Mouse (Mus musculus) NIH3T3 (cell line): ENCODE measurements around the gene Kti12.

ENCODE experiments used
- DNase-seq: peaks from one replicate; pipeline ENCODE4 v3.0.0-alpha.2; 2012; ENCODE audit warnings: low read depth

The Kti12 gene

DNA sequence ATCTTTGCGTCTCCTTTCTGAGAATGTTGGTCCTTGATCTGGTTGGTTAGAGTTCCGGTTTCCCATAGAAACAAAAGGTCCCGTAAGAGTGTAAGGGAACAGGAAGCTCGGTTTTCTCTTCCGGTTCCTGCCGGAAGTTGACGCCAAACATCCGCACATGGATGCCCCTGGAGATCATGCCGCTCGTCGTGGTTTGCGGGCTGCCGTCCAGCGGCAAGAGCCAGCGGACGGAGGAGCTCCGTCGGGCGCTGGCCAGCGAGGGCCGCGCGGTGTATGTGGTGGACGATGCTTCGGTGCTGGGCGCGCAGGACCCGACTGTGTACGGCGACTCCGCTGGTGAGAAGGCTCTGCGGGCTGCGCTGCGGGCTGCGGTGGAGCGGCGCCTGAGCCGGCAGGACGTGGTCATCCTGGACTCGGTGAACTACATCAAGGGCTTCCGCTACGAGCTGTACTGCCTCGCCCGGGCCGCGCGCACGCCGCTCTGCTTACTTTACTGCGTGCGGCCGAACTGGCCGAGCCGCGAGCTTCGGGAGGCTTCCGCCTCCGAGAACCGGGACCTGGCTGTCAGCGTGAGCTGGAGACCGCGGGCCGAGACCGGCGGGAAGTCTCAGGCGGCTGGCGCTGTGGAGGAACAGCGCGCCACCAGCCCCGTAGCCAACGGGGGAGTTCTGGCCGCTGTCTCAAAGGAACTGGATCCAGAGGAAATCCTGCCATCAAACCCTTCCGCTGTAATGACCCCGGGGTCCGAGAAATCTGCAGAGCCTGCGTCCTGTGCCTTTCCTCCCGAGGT lies at the start of gene Kti12:
Gene Kti12, plus strand, starts transcription at position 71 of the 790 bp plus-strand sequence.
- peak; percentile 92 for DNase-seq

DNA sequence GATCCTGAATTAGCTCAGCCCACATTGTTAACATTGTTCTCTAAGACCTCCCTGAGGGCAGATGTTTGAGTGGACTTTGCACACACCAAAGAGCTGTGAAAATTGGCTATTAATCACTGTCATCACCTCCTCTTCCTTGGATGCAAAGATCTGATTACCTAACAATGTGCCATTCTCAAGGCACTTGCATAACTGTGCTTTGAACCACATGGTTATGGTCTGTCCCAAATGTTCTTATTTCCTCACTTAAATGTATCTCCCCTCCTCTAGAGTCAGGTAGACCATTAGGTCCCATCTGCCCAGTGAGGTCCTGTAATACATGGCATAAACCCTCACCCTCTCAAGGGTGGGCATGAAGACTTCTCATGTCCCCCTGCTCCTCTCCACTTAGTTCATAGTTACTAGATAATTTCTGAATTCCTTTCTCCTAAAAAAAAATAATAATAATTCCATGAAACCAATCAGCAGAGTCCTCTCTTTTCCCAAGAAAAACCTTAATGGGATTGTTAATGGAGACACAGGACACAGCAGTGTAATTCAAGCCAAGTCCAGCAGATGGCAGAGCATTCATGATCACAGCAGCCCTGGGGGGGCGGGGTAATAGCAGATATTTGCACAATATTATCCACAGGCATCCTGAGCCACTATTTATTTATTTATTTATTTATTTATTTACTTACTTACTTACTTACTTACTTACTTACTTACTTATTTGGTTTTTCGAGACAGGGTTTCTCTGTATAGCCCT lies 49.3 kb upstream of the Kti12 start:
- peak; percentile 93 for DNase-seq

GRCm38 (mm10) chr4:108803535-108803934 lies 44.0 kb upstream of the Kti12 start:
- peak; percentile 46 for DNase-seq

GRCm38 (mm10) chr4:108811142-108811541 lies 36.4 kb upstream of the Kti12 start:
- no peak for DNase-seq

DNA sequence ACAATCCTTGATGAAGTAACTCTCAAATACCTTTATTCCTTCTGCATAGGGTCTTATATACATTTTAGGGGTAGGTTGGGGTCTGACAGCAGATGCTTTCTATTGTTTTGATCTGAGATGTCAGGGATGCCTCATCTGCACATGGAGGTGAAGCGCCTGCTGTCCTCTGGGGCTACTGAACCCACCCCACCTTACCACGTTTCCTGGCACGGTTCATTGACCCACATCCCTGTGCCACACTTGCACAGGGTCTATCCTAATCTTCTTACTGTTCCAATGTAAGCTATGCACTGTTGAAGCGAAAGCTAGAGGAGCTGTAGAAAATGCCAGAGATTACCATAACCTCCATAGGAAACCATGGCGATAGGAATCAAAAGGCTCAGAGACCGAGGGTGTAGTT lies 36.0 kb upstream of the Kti12 start:
- no peak for DNase-seq

DNA sequence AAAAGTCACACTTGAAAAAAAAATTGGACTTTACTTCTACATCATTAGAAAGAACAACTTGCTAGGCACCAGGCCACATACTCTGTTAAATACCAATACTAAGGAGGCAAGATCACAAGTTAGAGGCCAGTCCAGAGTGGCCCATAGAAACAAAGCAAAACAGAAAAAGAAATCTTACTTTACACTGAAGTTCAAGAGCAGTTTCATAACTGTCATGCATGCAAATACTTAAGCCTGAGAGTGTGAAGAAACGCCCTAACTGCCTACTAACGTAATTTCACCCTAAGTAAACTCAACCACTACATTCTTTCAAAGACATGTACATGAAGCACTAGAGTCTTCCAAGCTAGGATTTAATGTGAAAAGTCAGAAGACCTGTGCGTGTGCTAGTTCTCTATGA lies 21.9 kb upstream of the Kti12 start:
- DNase-seq: no peak

- no peak for DNase-seq
These were observed 21.5 kb upstream of the Kti12 start for GRCm38 (mm10) chr4:108826096-108826495.

GRCm38 (mm10) chr4:108826643-108827042 lies 20.9 kb upstream of the Kti12 start:
- no peak for DNase-seq

DNA sequence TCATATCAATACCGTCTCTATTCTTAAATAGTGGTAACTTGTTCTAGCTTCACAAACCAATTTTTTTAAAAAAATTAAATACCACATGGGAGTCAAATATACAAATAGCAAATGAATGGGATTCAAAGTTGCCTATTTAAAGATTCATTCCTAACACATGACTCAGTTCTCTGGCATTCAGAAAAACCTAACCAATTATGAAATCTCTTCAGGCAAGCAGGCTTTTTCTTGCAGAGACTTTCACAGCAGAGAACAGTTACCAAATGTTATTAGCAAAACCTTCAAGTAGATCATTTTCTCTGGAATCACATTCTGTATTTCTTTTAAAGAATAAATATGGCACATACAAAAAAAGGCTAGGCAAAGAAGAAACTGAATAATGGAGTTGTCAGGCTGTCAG lies 16.9 kb upstream of the Kti12 start:
- DNase-seq: peak; percentile 76

DNA sequence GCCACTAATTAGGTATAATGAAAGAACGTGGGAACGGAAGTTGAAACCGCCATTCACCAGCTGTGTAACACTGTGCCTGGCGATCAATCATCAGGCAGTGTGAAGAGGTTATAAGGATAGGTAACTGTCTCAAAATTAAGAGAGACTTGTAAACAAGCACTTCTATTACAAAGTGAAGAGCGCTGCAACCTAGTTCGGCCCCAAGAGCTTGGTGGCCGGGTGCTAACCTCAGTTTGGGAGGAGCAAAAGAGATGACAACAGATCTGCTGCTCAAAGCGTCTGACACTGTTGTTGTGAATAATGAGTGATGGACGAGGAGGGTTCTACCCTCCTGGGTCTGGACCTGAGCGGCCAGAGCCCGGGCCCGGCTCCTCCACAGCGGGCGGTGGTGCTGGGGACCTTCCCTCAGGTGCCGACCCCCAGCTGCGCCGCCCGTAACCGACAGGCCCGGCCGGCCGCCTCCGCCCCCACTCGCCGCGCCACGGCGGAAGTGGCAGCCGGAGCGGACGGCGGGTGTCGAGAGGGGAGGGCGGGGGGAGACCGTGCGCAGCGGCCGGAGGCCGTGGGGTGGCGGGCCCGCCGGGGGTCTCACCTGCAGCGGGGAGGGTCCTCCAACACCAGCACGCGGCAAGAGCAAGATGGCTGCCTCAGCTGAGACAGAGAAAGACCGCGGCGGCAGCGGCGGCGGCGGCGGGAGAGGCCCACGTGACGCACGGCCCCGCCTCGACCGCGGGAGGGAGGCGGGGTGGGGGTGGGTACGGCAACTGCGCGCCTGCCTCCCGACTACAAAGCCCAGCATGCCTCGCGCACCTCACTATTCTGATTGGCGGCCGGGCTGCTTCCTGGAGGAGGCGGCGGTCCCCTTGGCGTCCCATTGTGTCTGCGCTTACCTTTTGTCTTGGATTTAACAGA lies 14.4 kb upstream of the Kti12 start, which contains the start of gene Btf3l4:
Gene Btf3l4, minus strand, starts transcription at position 699 of the 912 bp plus-strand sequence.
- DNase-seq: peak; percentile 98

GRCm38 (mm10) chr4:108833828-108834114 lies 13.8 kb upstream of the Kti12 start:
- DNase-seq: no peak

DNA sequence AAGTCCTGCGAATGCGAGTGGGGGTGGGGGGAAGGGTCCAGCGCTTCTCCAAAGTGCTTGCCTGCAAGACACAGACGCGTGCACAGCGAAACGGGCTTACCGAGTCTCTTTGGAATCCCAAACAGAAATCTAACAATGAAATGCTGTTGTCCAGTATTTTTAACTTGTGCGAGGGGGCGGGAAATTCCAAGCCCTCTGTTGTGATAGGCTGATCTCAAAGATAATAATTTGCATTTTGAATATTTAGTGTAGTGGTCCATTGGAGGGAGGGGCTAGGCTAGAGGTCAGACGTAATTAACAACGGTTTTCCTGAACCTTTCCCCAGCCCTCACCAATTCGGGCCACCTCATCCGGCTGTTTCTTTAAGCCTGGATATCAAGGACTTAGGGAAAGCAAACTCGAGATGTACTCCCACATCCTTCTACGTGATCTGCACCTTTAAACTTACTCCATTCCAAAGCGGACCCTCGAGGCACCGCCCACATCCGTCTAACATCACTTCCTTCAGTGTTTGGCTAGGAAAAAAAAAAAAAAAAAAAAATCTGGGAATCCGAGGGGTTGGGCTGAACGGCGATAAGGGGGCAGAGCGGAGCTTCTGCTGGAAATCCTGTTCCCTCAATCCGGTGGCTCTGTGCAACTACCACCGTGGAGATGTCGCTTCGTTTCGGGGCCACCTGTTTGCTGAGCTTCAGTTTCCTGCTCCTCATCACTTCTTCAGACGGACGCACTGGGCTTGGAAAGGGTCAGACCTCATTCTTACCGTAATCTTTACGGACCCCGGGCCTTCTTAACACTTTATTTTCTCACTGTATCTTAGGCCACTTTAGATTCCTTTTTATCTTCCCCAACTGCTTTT lies 13.2 kb upstream of the Kti12 start, which contains the start of gene Txndc12:
Gene Txndc12, plus strand, starts transcription at position 487 of the 856 bp plus-strand sequence.
- peak; percentile 96 for DNase-seq

DNA sequence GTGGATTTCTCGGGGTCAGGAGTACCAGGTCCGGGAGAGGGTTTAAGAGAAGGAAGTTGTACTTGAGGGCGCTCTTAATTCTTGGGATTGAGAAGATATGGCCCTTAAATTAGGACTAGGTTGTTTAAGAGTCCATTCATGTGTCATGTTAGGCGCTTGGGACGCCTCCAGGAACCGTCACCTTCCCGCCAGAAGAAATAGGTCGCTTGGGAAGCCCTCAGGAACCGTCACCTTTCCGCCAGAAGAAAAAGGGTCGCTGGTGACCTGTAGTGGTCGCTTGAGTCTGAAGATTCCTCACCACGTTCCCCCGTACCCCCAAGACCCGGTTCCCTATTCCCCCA lies 12.6 kb upstream of the Kti12 start:
- peak; percentile 44 for DNase-seq

GRCm38 (mm10) chr4:108835496-108835895 lies 12.1 kb upstream of the Kti12 start:
- peak; percentile 55 for DNase-seq

- peak; percentile 64 for DNase-seq
These were observed 9.6 kb upstream of the Kti12 start for GRCm38 (mm10) chr4:108838031-108838430.

DNA sequence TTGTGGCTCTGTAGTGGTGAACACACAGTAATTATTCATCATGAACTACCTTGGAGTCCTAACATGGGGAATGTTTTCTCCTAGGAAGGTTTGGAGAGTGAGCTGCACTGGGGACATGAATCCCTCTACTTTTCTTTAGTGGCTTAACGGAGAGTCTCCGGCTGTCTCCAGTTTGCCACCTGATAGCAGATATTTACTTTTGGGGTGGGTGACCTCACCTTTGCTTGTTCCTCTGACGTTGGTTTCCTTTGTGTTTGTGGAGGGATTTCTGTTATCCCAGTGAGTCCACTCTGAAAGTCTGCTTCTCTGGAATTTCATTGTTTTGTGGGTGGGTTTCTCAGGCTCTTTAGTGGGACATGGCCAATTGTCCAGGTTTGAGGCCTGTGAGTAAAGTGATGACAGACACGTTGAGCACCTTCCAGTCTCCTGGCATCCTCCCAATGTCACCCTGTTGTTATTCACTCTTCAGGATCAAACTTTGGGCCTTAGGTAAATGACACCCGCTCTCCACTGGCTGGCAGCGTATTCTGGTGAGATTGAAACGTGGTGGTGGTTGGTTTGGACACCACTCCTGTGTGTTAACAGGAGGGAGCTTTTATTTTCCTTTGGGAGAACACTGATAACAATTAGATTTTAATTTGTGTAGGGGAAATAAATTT lies 5.5 kb upstream of the Kti12 start:
- no peak for DNase-seq

GRCm38 (mm10) chr4:108843336-108843735 lies 4.2 kb upstream of the Kti12 start:
- no peak for DNase-seq

DNA sequence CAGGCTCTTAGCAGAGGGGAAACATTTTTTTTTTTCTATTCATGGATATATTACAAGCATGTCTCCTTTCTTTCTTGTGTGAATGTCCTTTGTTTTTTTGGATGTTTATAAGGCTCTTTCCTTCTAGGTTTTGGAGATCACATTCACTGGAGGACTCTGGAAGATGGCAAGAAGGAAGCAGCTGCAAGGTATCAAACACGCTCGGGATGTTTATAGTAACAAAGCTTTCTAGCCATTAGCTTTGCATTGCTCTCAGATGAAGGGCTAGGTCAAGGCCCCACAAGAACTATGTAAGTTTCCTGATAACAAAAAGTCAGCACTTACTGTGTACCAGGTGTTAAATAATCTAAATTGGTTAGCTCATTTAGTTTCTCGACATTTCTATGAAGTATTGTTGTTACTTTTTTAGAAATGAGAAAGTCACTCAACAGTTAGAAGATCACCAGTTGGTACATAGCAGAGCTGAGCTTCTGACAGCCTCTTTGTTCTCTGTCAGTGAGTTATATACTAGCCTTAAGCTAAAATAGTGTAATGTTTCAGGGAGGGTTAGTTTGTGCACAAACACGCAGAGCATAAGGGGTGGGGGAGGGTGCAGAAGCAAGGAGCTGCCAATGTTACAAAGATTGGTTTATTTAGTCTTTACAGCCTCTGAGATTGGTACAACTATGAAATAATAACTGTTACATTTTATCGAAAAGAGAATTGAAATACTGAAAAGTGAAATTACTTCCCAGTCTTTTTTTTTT lies 1.6 kb upstream of the Kti12 start:
- no peak for DNase-seq

DNA sequence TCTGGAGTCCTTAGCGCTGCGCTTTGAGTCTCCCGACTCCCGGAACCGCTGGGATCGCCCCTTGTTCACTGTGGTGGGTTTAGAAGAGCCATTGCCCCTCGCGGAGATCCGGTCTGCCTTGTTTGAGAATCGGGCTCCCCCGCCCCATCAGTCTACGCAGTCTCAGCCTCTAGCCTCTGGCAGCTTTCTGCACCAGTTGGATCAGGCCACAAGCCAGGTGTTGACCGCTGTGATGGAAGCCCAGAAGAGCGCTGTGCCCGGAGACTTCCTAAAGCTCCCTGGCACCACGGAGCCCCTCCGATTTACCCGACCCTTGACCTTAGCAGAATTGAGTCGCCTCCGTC lies 892 bp downstream of the Kti12 start, which contains the start of gene A730015C16Rik:
Gene A730015C16Rik, minus strand, starts transcription at position 115 of the 344 bp plus-strand sequence.
- DNase-seq: peak; percentile 54

GRCm38 (mm10) chr4:108866806-108867205 lies 19.2 kb downstream of the Kti12 start:
- no peak for DNase-seq
